Mouse (Mus musculus): ENCODE data around the gene Hmga2.

- no peak for TF ChIP-seq CTCF (IDR thresholded peaks at IDR 0.05; ENCODE audit: low read depth)
- no peak for TF ChIP-seq EP300 (IDR thresholded peaks at IDR 0.05; ENCODE audit: low read depth)
Observed at GRCm38 (mm10) chr10:120485461-120485860, 9.2 kb upstream of the Hmga2 start.
